21 mouse cellular contexts compared by ENCODE assay signal in genomic region chr9:77857091-77858058, GRCm38 (mm10). TPM values are rescaled to one million over a fixed set of nuclear protein-coding genes. Genes with fewer than 3 reads are reported as not detected.
A peak's percentile ranks its signal among the peaks of the same experiment; 100 is the strongest.
DNase-seq lines count a peak whose midpoint lies in the region; ATAC-seq and TF ChIP-seq lines count a peak whose summit lies in the region.
"Had no signal": no experiment of that assay in that cellular context is flagged by ENCODE, and none has a peak within 500 bp of the region (broad histone marks: within the 10 kb centered on the region; RNA-seq: fewer than 3 reads in every experiment).

No protein-coding gene starts in this region.

- H3K4me2 ChIP-seq in hindbrain, embryonic 15.5 days, result no peak overlapping the region
- H3K4me2 ChIP-seq in hindbrain, embryonic 12.5 days (replicated peaks), result no peak overlapping the region
- no peak overlapping the region for H3K4me2 ChIP-seq in midbrain, postnatal 0 days (ENCODE audit: low read depth, low read length, poor library complexity, severe bottlenecking)
- no peak overlapping the region for H3K4me2 ChIP-seq in midbrain, embryonic 13.5 days (replicated peaks)
- H3K4me2 ChIP-seq in hindbrain, postnatal 0 days (ENCODE audit: low read depth, low read length), result no peak overlapping the region

- intact Hi-C loops in left cerebral cortex, adult 2 months (cut with DNase I), result no loop called here

- H3K27me3 ChIP-seq in hindbrain, embryonic 15.5 days, result no peaks in the 10 kb centered on the region
- no peaks in the 10 kb centered on the region for H3K27me3 ChIP-seq in hindbrain, embryonic 12.5 days
- no peaks in the 10 kb centered on the region for H3K27me3 ChIP-seq in midbrain, postnatal 0 days (ENCODE audit: insufficient read depth, low read length)
- H3K27me3 ChIP-seq in midbrain, embryonic 13.5 days, result no peaks in the 10 kb centered on the region
- H3K27me3 ChIP-seq in hindbrain, postnatal 0 days (ENCODE audit: insufficient read depth, low read length), result no peaks in the 10 kb centered on the region

- H3K27ac ChIP-seq in hindbrain, embryonic 15.5 days (replicated peaks), result no peak overlapping the region
- H3K27ac ChIP-seq in hindbrain, embryonic 12.5 days, result no peak overlapping the region
- H3K27ac ChIP-seq in midbrain, postnatal 0 days (ENCODE audit: low read depth, low read length), result no peak overlapping the region
- H3K27ac ChIP-seq in midbrain, embryonic 13.5 days, result no peak overlapping the region
- no peak overlapping the region for H3K27ac ChIP-seq in hindbrain, postnatal 0 days
- no peak overlapping the region for H3K27ac ChIP-seq in left cerebral cortex, adult 2 months
- H3K27ac ChIP-seq: heart, embryonic 10.5 days; kidney, postnatal 0 days; limb, embryonic 10.5 days; midbrain, embryonic 10.5 days had no signal

- TF ChIP-seq CTCF in midbrain, postnatal 0 days (IDR thresholded peaks at IDR 0.05), result no peak
- no peak for TF ChIP-seq CTCF in hindbrain, postnatal 0 days (IDR thresholded peaks at IDR 0.05; ENCODE audit: low read depth)
- TF ChIP-seq CTCF in left cerebral cortex, adult 2 months (IDR thresholded peaks at IDR 0.05), result no peak

- peak; percentile 69; the same call in 1 of the 2 replicates for ATAC-seq in hindbrain, embryonic 15.5 days (ENCODE audit: low FRiP score, low read depth)
- ATAC-seq in hindbrain, embryonic 12.5 days (ENCODE audit: low FRiP score), result no peak
- no peak for ATAC-seq in midbrain, postnatal 0 days (ENCODE audit: low FRiP score)
- no peak for ATAC-seq in midbrain, embryonic 13.5 days
- peak; percentile 18; the same call in 1 of the 2 replicates for ATAC-seq in hindbrain, postnatal 0 days
- ATAC-seq: forebrain, postnatal 0 days; liver, postnatal 0 days had no signal

- H3K36me3 ChIP-seq in hindbrain, embryonic 15.5 days, result no peaks in the 10 kb centered on the region
- H3K36me3 ChIP-seq in hindbrain, embryonic 12.5 days, result no peaks in the 10 kb centered on the region
- H3K36me3 ChIP-seq in midbrain, postnatal 0 days (ENCODE audit: insufficient read depth, low read length), result no peaks in the 10 kb centered on the region
- H3K36me3 ChIP-seq in midbrain, embryonic 13.5 days, result no peaks in the 10 kb centered on the region
- no peaks in the 10 kb centered on the region for H3K36me3 ChIP-seq in hindbrain, postnatal 0 days (ENCODE audit: insufficient read depth, low read length)
- H3K36me3 ChIP-seq: heart, embryonic 10.5 days; limb, embryonic 10.5 days; midbrain, embryonic 10.5 days had no signal

- no peaks in the 10 kb centered on the region for H3K9me3 ChIP-seq in hindbrain, embryonic 15.5 days
- H3K9me3 ChIP-seq in hindbrain, embryonic 12.5 days (replicated peaks), result no peaks in the 10 kb centered on the region
- no peaks in the 10 kb centered on the region for H3K9me3 ChIP-seq in midbrain, postnatal 0 days (ENCODE audit: low read length)
- H3K9me3 ChIP-seq in midbrain, embryonic 13.5 days, result no peaks in the 10 kb centered on the region
- no peaks in the 10 kb centered on the region for H3K9me3 ChIP-seq in hindbrain, postnatal 0 days (ENCODE audit: low read length)
- H3K9me3 ChIP-seq: heart, embryonic 10.5 days; limb, embryonic 10.5 days; midbrain, embryonic 10.5 days had no signal

- H3K9ac ChIP-seq in hindbrain, embryonic 15.5 days, result no peak overlapping the region
- H3K9ac ChIP-seq in hindbrain, embryonic 12.5 days, result no peak overlapping the region
- H3K9ac ChIP-seq in midbrain, postnatal 0 days (replicated peaks; ENCODE audit: low read length, poor library complexity, severe bottlenecking), result no peak overlapping the region
- H3K9ac ChIP-seq in midbrain, embryonic 13.5 days (replicated peaks), result no peak overlapping the region
- H3K9ac ChIP-seq in hindbrain, postnatal 0 days (replicated peaks; ENCODE audit: low read length), result no peak overlapping the region
- H3K9ac ChIP-seq: forebrain, postnatal 0 days; liver, postnatal 0 days had no signal

- no peaks in the 10 kb centered on the region for H3K4me1 ChIP-seq in hindbrain, embryonic 15.5 days (replicated peaks)
- H3K4me1 ChIP-seq in hindbrain, embryonic 12.5 days, result no peaks in the 10 kb centered on the region
- no peaks in the 10 kb centered on the region for H3K4me1 ChIP-seq in midbrain, postnatal 0 days (ENCODE audit: insufficient read depth, low read length)
- H3K4me1 ChIP-seq in midbrain, embryonic 13.5 days (replicated peaks), result no peaks in the 10 kb centered on the region
- H3K4me1 ChIP-seq in hindbrain, postnatal 0 days (ENCODE audit: insufficient read depth, low read length), result no peaks in the 10 kb centered on the region
- H3K4me1 ChIP-seq: midbrain, embryonic 10.5 days had no signal

- H3K4me3 ChIP-seq in hindbrain, embryonic 15.5 days, result no peak overlapping the region
- H3K4me3 ChIP-seq in hindbrain, embryonic 12.5 days, result no peak overlapping the region
- H3K4me3 ChIP-seq in midbrain, postnatal 0 days (ENCODE audit: low read depth, low read length), result no peak overlapping the region
- no peak overlapping the region for H3K4me3 ChIP-seq in midbrain, embryonic 13.5 days (replicated peaks)
- H3K4me3 ChIP-seq in hindbrain, postnatal 0 days (ENCODE audit: low read length), result no peak overlapping the region
- no peak overlapping the region for H3K4me3 ChIP-seq in left cerebral cortex, adult 2 months
- H3K4me3 ChIP-seq: heart, embryonic 10.5 days; limb, embryonic 10.5 days; midbrain, embryonic 10.5 days had no signal

- DNase-seq in midbrain, postnatal 0 days (ENCODE audit: low spot score), result peak; percentile 36
- DNase-seq in hindbrain, postnatal 0 days (ENCODE audit: low spot score), result peak; percentile 11
- DNase-seq in retina, embryonic 14.5 days (ENCODE audit: low spot score), result peak; percentile 52
- no peak for DNase-seq in left cerebral cortex, adult 2 months (ENCODE audit: extremely low spot score in 1 of 2, low spot score in 2 of 2)
- DNase-seq in right cerebral cortex, postnatal 10 days (ENCODE audit: low spot score in 2 of 2), result no peak
- DNase-seq: adrenal gland, adult 2 months; cerebellum, adult 11 months; cerebellum, postnatal 14 days; embryo, embryonic 11 days; forebrain, postnatal 0 days; liver, postnatal 0 days; lung, postnatal 36 days; spleen, adult 18-20 months; thymus, postnatal 36 days had no signal

- 66% methylated on average over 9 of the region's 9 CpGs for WGBS in hindbrain, embryonic 15.5 days
- WGBS in hindbrain, embryonic 12.5 days, result 81% methylated on average over 9 of the region's 9 CpGs
- WGBS in midbrain, postnatal 0 days, result 84% methylated on average over 9 of the region's 9 CpGs
- WGBS in midbrain, embryonic 13.5 days, result 84% methylated on average over 9 of the region's 9 CpGs
- WGBS in hindbrain, postnatal 0 days, result 66% methylated on average over 9 of the region's 9 CpGs

RNA-seq across cellular contexts. Expression of gene Elovl5, which starts 59.8 kb away (rescaled TPM):
- polyA plus RNA-seq in hindbrain, embryonic 15.5 days (2015; fragmentation: Nextera tagmentation; extraction: Ambion mirVana), result 62.3 and 67.1 TPM in 2 replicates
- polyA plus RNA-seq in hindbrain, embryonic 12.5 days (2016; fragmentation: Nextera tagmentation; extraction: Ambion mirVana), result 68.6 and 69.3 TPM in 2 replicates
- total RNA-seq in midbrain, postnatal 0 days (2014; rRNA removed), result 79.4 and 80.0 TPM in 2 replicates
- 58.4 and 59.2 TPM in 2 replicates for polyA plus RNA-seq in midbrain, postnatal 0 days (2015; fragmentation: Nextera tagmentation; extraction: Ambion mirVana)
- polyA plus RNA-seq in midbrain, embryonic 13.5 days (2015; fragmentation: Nextera tagmentation; extraction: Ambion mirVana), result 53.4 and 55.1 TPM in 2 replicates
- total RNA-seq in hindbrain, postnatal 0 days (2014; rRNA removed), result 90.5 and 92.4 TPM in 2 replicates
- 70.7 and 71.6 TPM in 2 replicates for polyA plus RNA-seq in hindbrain, postnatal 0 days (2015; fragmentation: Nextera tagmentation; extraction: Ambion mirVana)
- 10 to 100 TPM; 60.4 to 62.7 TPM for total RNA-seq in left cerebral cortex, adult 2 months (2021)

Comparison
In these comparisons a context has a peak if more than half of its experiments do, and no peak if none do; other contexts are left out.
1. ATAC-seq: peak in hindbrain, embryonic 15.5 days (single experiment) and hindbrain, postnatal 0 days (single experiment); none in hindbrain, embryonic 12.5 days (single experiment), midbrain, postnatal 0 days (single experiment) and midbrain, embryonic 13.5 days (single experiment).
2. DNase-seq: peak in midbrain, postnatal 0 days (single experiment), hindbrain, postnatal 0 days (single experiment) and retina, embryonic 14.5 days (single experiment); none in left cerebral cortex, adult 2 months (0 of 2) and right cerebral cortex, postnatal 10 days (0 of 2).